Mouse (Mus musculus): ENCODE measurements around the gene Atg13. TPM values are rescaled to one million over a fixed set of nuclear protein-coding genes. Genes with fewer than 3 reads are reported as not detected.

The Atg13 gene
- polyA plus RNA-seq, 1 experiment from 2014 or later: 36.6 TPM

DNA sequence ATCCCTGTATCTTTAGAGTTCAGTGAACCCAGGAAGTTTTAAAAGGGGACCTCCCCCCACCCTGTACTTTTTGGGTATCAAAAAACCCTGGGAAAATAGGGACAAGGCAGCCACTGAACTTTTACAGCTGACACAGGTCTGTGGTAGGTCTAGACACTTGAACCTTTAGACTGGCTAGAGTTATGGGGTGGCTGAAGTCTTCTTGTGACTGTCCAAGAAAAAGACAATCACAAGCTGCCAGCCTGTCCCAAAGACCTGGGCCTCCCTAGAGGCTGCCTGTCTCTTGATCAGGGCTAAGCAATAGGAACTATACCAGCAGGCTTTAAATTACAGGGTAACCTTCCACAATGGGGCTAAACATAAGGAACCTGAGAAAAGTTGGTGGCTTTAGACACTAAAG lies 33.4 kb downstream of the Atg13 start:
- no peak overlapping the region for H3K4me2 ChIP-seq (replicated peaks)
- no peaks in the 10 kb centered on the region for H3K27me3 ChIP-seq (replicated peaks)
- no peak for ATAC-seq (ENCODE audit: low FRiP score, low read depth)
- H3K9me3 ChIP-seq: no peaks in the 10 kb centered on the region
- H3K4me3 ChIP-seq: no peak overlapping the region
- H3K36me3 ChIP-seq: peaks cover 76% of the 10 kb centered on the region
- H3K9ac ChIP-seq: no peak overlapping the region
- H3K27ac ChIP-seq: no peak overlapping the region
- H3K4me1 ChIP-seq: no peaks in the 10 kb centered on the region

DNA sequence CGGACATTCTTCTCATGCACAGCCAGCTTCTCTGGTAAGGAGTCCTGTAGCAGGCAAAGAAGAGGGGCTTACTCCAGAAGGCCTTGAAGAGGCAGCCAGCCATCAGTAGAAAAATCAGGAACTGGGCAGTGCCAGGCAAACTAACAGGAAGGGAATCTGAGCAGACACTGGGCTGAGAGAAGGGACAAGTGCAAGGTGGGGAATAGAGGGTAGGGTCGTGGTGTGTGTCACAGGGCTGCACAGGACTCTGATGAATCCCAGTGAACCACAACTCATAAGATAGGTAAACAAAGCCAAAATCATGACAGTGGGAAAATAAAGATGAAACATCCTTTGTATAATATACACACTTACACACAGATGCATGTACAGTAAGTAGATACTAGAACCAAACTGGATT lies 34.0 kb downstream of the Atg13 start:
- peaks cover 75% of the 10 kb centered on the region for H3K36me3 ChIP-seq
- 88% methylated on average over 2 of the region's 2 CpGs for WGBS
- no peak overlapping the region for H3K4me2 ChIP-seq (replicated peaks)

DNA sequence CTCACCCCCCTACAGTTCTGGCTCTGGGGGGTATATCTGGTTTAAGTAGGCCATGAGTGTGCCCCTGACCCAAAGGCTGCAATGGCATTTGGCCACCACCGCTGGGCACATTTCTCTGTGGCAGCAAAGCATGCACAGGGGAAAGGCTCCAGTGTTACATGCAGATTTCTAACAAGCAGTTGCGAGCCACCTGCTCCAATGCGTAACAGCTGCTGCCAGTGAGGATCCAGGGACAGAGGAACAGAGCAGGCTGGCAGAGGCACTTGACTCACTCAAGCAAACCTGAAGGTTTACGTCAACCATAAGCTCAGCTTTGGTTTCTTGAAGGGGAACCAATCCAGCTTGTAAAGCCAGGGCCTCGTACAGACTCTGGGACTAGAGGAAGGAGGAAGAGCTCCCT lies 35.5 kb downstream of the Atg13 start:
- Histone ChIP-seq H3K36me3 (peaks cover 75% of the 10 kb centered on the region), H3K27ac (no peak overlapping the region)
- no peak for ATAC-seq (ENCODE audit: low FRiP score, low read depth)

More for the DNA sequence above, 34.0 kb downstream of the Atg13 start:
- no peaks in the 10 kb centered on the region for H3K4me1 ChIP-seq
- H3K27ac ChIP-seq: no peak overlapping the region
- no peak overlapping the region for H3K9ac ChIP-seq
- no peak for ATAC-seq (ENCODE audit: low FRiP score, low read depth)
- no peaks in the 10 kb centered on the region for H3K27me3 ChIP-seq (replicated peaks)
- no peaks in the 10 kb centered on the region for H3K9me3 ChIP-seq
- H3K4me3 ChIP-seq: no peak overlapping the region

DNA sequence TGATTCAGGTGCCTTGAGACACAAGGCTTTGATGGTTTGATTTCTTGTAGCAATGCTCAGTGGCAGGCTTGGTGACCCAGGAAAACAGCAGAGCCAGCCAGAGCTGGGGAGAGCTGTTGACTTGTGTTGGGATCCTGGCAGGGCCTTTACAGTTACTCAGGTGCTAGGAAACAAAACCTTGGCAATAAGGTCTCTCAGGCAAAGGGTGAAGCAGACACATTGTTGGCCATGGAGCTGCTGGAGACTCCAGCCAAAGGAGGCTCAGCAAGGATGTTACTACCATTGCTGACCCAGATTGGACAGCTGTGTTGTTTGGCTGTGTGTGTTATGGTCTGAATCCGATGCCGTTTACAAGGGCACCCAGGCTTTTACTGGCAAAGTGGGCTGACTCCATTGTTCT lies 36.8 kb downstream of the Atg13 start:
- Histone ChIP-seq H3K27ac (no peak overlapping the region), H3K27me3 (replicated peaks) (no peaks in the 10 kb centered on the region), H3K4me3 (no peak overlapping the region), H3K9me3 (no peaks in the 10 kb centered on the region), H3K36me3 (peaks cover 78% of the 10 kb centered on the region), H3K4me1 (no peaks in the 10 kb centered on the region), H3K4me2 (replicated peaks) (no peak overlapping the region), H3K9ac (no peak overlapping the region)
- no peak for ATAC-seq (ENCODE audit: low FRiP score, low read depth)
- WGBS: 71% methylated on average over 2 of the region's 2 CpGs

More for the DNA sequence above, 35.5 kb downstream of the Atg13 start:
- H3K4me2 ChIP-seq (replicated peaks): no peak overlapping the region
- H3K4me3 ChIP-seq: no peak overlapping the region
- H3K9me3 ChIP-seq: no peaks in the 10 kb centered on the region
- no peaks in the 10 kb centered on the region for H3K27me3 ChIP-seq (replicated peaks)
- no peak overlapping the region for H3K9ac ChIP-seq
- 89% methylated on average over 5 of the region's 5 CpGs for WGBS
- H3K4me1 ChIP-seq: no peaks in the 10 kb centered on the region

DNA sequence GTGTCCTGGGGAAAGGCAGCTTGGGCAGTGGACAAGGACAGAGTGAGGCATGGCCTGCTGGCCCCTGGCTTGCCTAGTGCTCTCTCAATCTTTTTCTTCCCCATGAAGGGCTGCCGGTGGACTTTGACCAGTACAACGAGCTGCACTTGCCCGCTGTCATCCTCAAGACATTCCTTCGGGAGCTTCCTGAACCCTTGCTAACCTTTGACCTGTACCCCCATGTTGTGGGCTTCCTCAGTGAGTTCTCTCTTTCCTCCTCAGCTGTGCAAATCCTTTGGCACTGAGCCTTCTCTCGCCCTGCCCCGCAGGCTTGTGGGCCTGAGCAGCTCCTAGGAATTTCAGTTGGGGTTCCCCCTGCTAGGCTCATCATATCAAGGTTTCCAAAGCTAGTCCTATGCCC lies 40.3 kb downstream of the Atg13 start:
- H3K27me3 ChIP-seq (replicated peaks): no peaks in the 10 kb centered on the region

DNA sequence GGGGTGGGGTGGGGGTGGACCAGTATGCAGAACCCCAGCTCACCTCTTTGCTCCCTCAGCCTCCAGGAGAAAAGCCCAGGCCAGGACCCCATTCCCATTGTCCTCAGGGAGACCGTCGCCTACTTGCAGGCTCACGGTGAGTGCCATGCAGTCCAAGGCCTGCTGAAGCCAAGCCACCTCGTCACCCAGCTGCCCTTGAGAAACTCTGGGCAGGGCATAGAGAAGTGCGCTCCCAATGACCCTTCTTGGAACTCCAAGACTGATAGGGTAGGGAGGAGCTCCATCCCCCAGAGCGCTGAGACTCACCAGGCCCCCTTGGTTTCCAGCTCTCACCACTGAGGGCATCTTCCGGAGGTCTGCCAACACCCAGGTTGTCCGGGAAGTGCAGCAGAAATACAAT lies 41.0 kb downstream of the Atg13 start:
- 91% methylated on average over 8 of the region's 8 CpGs for WGBS
- Histone ChIP-seq H3K9ac (no peak overlapping the region), H3K4me2 (replicated peaks) (no peak overlapping the region), H3K27me3 (replicated peaks) (no peaks in the 10 kb centered on the region), H3K4me3 (no peak overlapping the region), H3K9me3 (no peaks in the 10 kb centered on the region), H3K4me1 (no peaks in the 10 kb centered on the region), H3K36me3 (peaks cover 78% of the 10 kb centered on the region), H3K27ac (no peak overlapping the region)
- no peak for ATAC-seq (ENCODE audit: low FRiP score, low read depth)

More for the DNA sequence above, 40.3 kb downstream of the Atg13 start:
- ATAC-seq (ENCODE audit: low FRiP score, low read depth): no peak
- 90% methylated on average over 6 of the region's 6 CpGs for WGBS
- H3K9ac ChIP-seq: no peak overlapping the region
- no peaks in the 10 kb centered on the region for H3K4me1 ChIP-seq
- H3K36me3 ChIP-seq: peaks cover 79% of the 10 kb centered on the region
- H3K4me2 ChIP-seq (replicated peaks): no peak overlapping the region
- no peak overlapping the region for H3K4me3 ChIP-seq
- H3K27ac ChIP-seq: no peak overlapping the region
- no peaks in the 10 kb centered on the region for H3K9me3 ChIP-seq

DNA sequence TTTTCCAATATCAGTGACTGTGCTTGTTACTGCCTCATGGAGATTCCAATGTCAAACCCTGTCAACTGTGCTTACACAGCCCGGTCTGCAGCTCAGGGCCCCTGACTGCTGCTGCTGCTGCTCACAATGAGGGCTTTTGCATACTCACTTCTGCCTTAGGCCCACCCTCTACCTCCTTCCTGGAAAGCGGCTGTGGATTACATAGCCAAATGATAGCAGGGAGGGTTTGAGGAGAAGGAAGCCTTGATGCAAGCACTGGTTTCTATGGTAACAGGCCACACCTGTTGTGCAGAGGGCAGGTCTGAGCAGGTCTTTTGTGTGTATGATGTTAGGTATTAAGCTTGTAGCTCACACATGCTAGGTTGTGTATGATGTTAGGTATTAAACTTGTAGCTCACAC lies 42.6 kb downstream of the Atg13 start:
- no peak for ATAC-seq (ENCODE audit: low FRiP score, low read depth)
- Histone ChIP-seq H3K27ac (no peak overlapping the region), H3K4me2 (replicated peaks) (no peak overlapping the region), H3K4me3 (no peak overlapping the region), H3K9ac (no peak overlapping the region), H3K36me3 (peaks cover 82% of the 10 kb centered on the region), H3K4me1 (no peaks in the 10 kb centered on the region), H3K9me3 (no peaks in the 10 kb centered on the region), H3K27me3 (replicated peaks) (no peaks in the 10 kb centered on the region)
- WGBS: 86% methylated on average over 2 of the region's 2 CpGs

DNA sequence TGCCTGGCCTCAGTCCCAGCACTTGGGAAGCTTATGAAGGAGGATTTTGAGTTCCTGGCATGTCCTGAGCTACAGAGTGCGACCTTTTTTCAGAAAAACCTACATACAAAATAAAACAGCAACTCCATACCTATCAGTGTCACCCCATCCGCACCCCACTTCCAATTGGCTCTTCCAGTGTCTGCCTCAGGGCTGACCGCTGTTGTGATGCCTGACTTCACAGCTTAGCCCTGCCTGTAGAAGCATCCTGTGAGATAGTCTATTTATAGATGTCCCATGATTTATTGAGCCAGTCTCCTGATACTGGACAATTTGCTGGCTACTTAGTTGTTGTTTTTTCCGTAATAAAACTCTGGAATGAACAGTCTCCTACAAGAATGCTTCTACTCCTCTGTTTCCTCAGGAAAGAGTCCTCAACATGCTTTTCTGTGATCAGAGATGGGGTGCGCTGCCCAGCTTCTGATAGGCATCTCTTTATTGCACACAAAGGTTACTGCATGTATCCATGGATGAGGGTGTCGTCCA lies 43.9 kb downstream of the Atg13 start:
- Histone ChIP-seq H3K9ac (no peak overlapping the region), H3K4me3 (no peak overlapping the region), H3K4me2 (replicated peaks) (no peak overlapping the region), H3K27me3 (replicated peaks) (no peaks in the 10 kb centered on the region), H3K36me3 (peaks cover 88% of the 10 kb centered on the region), H3K4me1 (no peaks in the 10 kb centered on the region), H3K27ac (no peak overlapping the region), H3K9me3 (no peaks in the 10 kb centered on the region)
- 93% methylated on average over 6 of the region's 6 CpGs for WGBS
- no peak for ATAC-seq (ENCODE audit: low FRiP score, low read depth)

DNA sequence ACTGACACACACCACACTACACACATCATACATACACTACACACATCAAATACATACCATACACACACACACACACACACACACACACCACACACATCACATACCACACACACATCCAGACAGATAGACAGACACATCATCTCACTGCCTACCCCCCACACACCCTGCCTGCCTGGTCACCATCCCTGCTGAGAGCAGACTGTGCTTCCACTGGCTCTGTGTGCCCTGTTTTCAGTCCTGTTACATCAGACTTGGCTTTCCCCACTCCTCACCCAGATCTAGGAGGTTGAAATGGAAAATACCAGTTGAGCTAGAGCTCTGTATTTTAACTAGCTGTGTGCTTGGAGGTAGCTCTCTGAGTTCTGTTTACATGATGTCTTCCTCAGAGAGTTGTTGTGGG lies 45.6 kb downstream of the Atg13 start:
- H3K9me3 ChIP-seq: no peaks in the 10 kb centered on the region
- ATAC-seq (ENCODE audit: low FRiP score, low read depth): no peak
- H3K27ac ChIP-seq: no peak overlapping the region
- no peak overlapping the region for H3K4me3 ChIP-seq
- no peak overlapping the region for H3K4me2 ChIP-seq (replicated peaks)
- no peaks in the 10 kb centered on the region for H3K4me1 ChIP-seq
- H3K9ac ChIP-seq: no peak overlapping the region
- peaks cover 82% of the 10 kb centered on the region for H3K36me3 ChIP-seq
- H3K27me3 ChIP-seq (replicated peaks): no peaks in the 10 kb centered on the region

DNA sequence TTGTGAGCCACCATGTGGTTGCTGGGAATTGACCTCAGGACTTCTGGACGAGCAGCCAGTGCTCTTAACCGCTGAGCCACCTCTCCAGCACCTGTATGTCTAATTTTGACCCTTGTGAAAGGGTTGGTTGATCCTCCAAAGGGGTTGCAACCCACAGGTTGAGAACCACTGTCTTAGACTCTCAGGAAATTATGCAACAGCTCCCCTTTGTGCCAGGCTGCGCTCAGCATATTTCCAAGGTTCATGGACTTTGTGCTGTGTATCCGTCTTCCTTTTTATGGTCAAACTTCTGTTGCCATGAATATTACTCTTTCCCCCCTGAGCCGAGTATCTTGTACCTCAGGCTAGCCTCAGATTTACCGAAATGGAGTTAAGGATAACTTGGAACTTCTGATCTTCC lies 49.4 kb downstream of the Atg13 start:
- no peaks in the 10 kb centered on the region for H3K4me1 ChIP-seq
- 94% methylated on average over 6 of the region's 6 CpGs for WGBS
- no peak overlapping the region for H3K4me2 ChIP-seq (replicated peaks)
- no peaks in the 10 kb centered on the region for H3K9me3 ChIP-seq
- H3K36me3 ChIP-seq: peaks cover 82% of the 10 kb centered on the region
- H3K9ac ChIP-seq: no peak overlapping the region
- no peaks in the 10 kb centered on the region for H3K27me3 ChIP-seq (replicated peaks)
- no peak overlapping the region for H3K4me3 ChIP-seq
- ATAC-seq (ENCODE audit: low FRiP score, low read depth): no peak
- no peak overlapping the region for H3K27ac ChIP-seq

DNA sequence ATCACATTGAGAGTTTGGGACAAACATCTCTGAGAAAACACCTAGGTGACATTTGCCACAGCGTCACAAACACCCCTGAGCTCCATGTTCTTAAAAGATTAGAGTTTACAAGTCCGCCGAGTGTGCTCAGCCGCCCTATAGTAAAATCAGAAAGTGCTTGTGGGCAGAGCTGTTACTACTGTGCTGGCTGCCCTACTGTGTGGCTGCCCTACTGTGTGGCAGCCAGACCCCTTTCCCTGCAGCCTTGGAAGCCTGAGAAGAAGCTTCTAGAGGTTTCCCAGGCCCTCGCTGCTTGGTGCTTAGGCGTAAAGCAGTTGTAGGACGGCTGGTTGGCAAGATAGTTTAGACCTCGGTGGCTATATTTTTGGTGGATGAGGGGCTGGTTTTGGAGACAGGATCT lies 50.7 kb downstream of the Atg13 start:
- 93% methylated on average over 8 of the region's 8 CpGs for WGBS
- no peaks in the 10 kb centered on the region for H3K27me3 ChIP-seq (replicated peaks)

DNA sequence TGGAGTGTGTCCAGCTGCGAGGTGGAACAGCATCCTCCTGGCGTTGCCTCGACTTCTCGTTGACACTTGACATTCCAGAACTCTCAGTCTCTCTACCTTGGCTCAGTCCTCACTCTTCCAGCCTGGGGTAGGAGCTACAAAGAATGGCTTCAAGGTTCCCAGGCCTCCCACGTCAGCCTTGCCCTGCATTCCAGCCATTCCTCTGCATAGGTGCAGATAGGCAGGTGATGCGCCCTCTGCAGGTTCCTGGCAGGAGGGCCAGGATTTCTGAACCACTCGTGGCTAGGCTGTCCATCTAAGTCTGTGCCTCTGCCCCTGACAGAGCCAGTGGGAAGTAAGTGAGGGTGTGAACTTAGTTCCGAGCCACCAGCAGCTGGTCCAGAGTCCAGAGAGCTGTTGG lies 53.6 kb downstream of the Atg13 start:
- 81% methylated on average over 8 of the region's 8 CpGs for WGBS
- peaks cover 74% of the 10 kb centered on the region for H3K36me3 ChIP-seq

More for the DNA sequence above, 50.7 kb downstream of the Atg13 start:
- peaks cover 88% of the 10 kb centered on the region for H3K36me3 ChIP-seq
- H3K4me1 ChIP-seq: no peaks in the 10 kb centered on the region
- H3K27ac ChIP-seq: no peak overlapping the region
- no peak overlapping the region for H3K4me3 ChIP-seq
- no peaks in the 10 kb centered on the region for H3K9me3 ChIP-seq
- H3K4me2 ChIP-seq (replicated peaks): no peak overlapping the region
- no peak overlapping the region for H3K9ac ChIP-seq
- no peak for ATAC-seq (ENCODE audit: low FRiP score, low read depth)

DNA sequence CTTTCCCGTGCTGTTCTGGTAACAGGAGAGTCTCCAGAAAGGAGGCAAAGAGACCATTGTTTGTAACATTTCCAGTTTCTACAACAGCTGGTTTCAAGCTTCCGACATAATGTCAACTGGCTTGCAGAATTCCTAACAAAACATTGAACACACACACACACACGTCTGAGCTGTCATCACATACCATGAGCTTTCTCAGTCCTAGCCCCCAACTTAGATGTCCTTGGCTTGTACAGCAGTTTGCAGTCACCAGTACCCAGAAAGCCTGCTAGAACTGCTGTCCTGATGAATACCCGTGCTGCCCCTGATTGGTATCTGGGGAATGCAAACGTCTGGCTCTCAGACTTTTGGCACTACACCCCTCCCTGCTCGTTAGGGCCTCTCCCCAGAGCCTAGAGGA lies 54.5 kb downstream of the Atg13 start:
- Histone ChIP-seq H3K36me3 (peaks cover 65% of the 10 kb centered on the region), H3K9ac (no peak overlapping the region), H3K9me3 (no peaks in the 10 kb centered on the region), H3K4me2 (replicated peaks) (no peak overlapping the region), H3K4me1 (peaks cover 14% of the 10 kb centered on the region), H3K4me3 (no peak overlapping the region), H3K27me3 (replicated peaks) (no peaks in the 10 kb centered on the region), H3K27ac (no peak overlapping the region)
- no peak for ATAC-seq (ENCODE audit: low FRiP score, low read depth)
- WGBS: 79% methylated on average over 6 of the region's 6 CpGs

More for the DNA sequence above, 53.6 kb downstream of the Atg13 start:
- Histone ChIP-seq H3K9me3 (no peaks in the 10 kb centered on the region), H3K4me3 (no peak overlapping the region), H3K9ac (no peak overlapping the region), H3K27me3 (replicated peaks) (no peaks in the 10 kb centered on the region), H3K4me1 (0 out of 2 replicates have a peak, but pooled peaks cover 9% of the 10 kb centered on the region), H3K27ac (no peak overlapping the region), H3K4me2 (replicated peaks) (no peak overlapping the region)
- ATAC-seq (ENCODE audit: low FRiP score, low read depth): no peak
